Mouse (Mus musculus): Measurements from ENCODE around the gene Ncbp3.

GRCm38 (mm10) chr11:73007698-73008481 lies 39.7 kb upstream of the Ncbp3 start:
- TF ChIP-seq POLR2A (IDR thresholded peaks at IDR 0.05; ENCODE audit: low read depth, low read length) (no peak), USF1 (IDR thresholded peaks at IDR 0.05; ENCODE audit: low read depth, low read length) (no peak), SMC3 (IDR thresholded peaks at IDR 0.05; ENCODE audit: low read depth, low read length) (peak; percentile 98), EP300 (IDR thresholded peaks at IDR 0.05; ENCODE audit: low read length) (no peak), CTCF (conservative IDR thresholded peaks at IDR 0.05 in 1 of 2, IDR thresholded peaks at IDR 0.05 in 1 of 2; ENCODE audit: low read depth in 2 of 2, low read length in 2 of 2) (peak; percentile 82 to 95), TCF12 (IDR thresholded peaks at IDR 0.05; ENCODE audit: low read depth, low read length) (no peak), BHLHE40 (IDR thresholded peaks at IDR 0.05; ENCODE audit: low read depth, low read length) (no peak), MAX (IDR thresholded peaks at IDR 0.05; ENCODE audit: low read length) (no peak)

All from CH12.LX (cell line).